Mouse (Mus musculus) embryonic facial prominence, embryonic 12.5 days (tissue): ENCODE results near the gene Foxp4. TPM values are rescaled to one million over a fixed set of nuclear protein-coding genes. Genes with fewer than 3 reads are reported as not detected.

Source experiments
- ATAC-seq: fragments of 200-750 bp; cut with Nextera tagmentation; 2 replicates; pipeline ENCODE4 v1.8.0; 2017; ENCODE audit not compliant: insufficient number of reproducible peaks, insufficient read depth, low FRiP score, low TSS enrichment
- H3K27ac ChIP-seq: fragments of 300-500 bp; sonication (generic); 2 replicates; pipeline ENCODE4 v1.5.1; 2016; ENCODE audit warnings: mild to moderate bottlenecking
- H3K27me3 ChIP-seq: fragments of 300-500 bp; sonication (generic); 2 replicates; pipeline ENCODE4 v1.6.1; 2016; ENCODE audit warnings: mild to moderate bottlenecking, moderate library complexity
- H3K36me3 ChIP-seq: fragments of 300-500 bp; sonication (generic); 2 replicates; pipeline ENCODE4 v1.6.1; 2016; ENCODE audit warnings: mild to moderate bottlenecking
- H3K4me1 ChIP-seq: fragments of 300-500 bp; sonication (generic); 2 replicates; pipeline ENCODE4 v1.6.1; 2016
- H3K4me2 ChIP-seq: fragments of 300-500 bp; sonication (generic); replicated peaks from 2 replicates; pipeline ENCODE4 v1.6.1; 2016; ENCODE audit warnings: mild to moderate bottlenecking, moderate library complexity
- H3K4me3 ChIP-seq: fragments of 300-500 bp; sonication (generic); 2 replicates; pipeline ENCODE4 v1.5.1; 2016; ENCODE audit warnings: mild to moderate bottlenecking
- H3K9ac ChIP-seq: fragments of 300-500 bp; sonication (generic); 2 replicates; pipeline ENCODE4 v1.6.1; 2016; ENCODE audit warnings: mild to moderate bottlenecking, moderate library complexity
- H3K9me3 ChIP-seq: fragments of 300-500 bp; sonication (generic); 2 replicates; pipeline ENCODE4 v1.6.1; 2016; ENCODE audit warnings: mild to moderate bottlenecking, moderate library complexity
- WGBS: fragments of 180-500 bp; shearing (Covaris S2); methylation state at CpG from one replicate; pipeline ENCODE4 v1.1.7; 2016; 5-methylcytosine and 5-hydroxymethylcytosine counted together
- polyA plus RNA-seq: library from polyadenylated mRNA; unstranded; fragments of >200 nt; fragmentation: Nextera tagmentation; extraction: Ambion mirVana; gene quantifications from 2 replicates; pipeline ENCODE4 v1.2.1, GENCODE M21; 2016

Foxp4 gene
- polyA plus RNA-seq, 1 experiment from 2014 or later = 51.0 TPM

- peak overlapping the region; percentile 86 for H3K4me2 ChIP-seq
- ATAC-seq = no peak
- peak overlapping the region; percentile 98 for H3K27ac ChIP-seq
- no peaks in the 10 kb centered on the region for H3K9me3 ChIP-seq
- H3K4me1 ChIP-seq = peaks cover 35% of the 10 kb centered on the region
- 0 out of 2 replicates have a peak, but pooled peaks cover 4% of the 10 kb centered on the region for H3K27me3 ChIP-seq
- WGBS = 2% methylated on average over 13 of the region's 13 CpGs
- H3K36me3 ChIP-seq = 0 out of 2 replicates have a peak, but pooled peaks cover 5% of the 10 kb centered on the region
- H3K4me3 ChIP-seq = peak overlapping the region; percentile 99
- H3K9ac ChIP-seq = peak overlapping the region; percentile 98
Observed at GRCm38 (mm10) chr17:47925340-47925926, 988 bp upstream of the Foxp4 start.

- Histone ChIP-seq H3K27ac (peak overlapping the region; percentile 98), H3K27me3 (0 out of 2 replicates have a peak, but pooled peaks cover 4% of the 10 kb centered on the region), H3K9me3 (no peaks in the 10 kb centered on the region), H3K4me3 (peak overlapping the region; percentile 99), H3K4me1 (peaks cover 50% of the 10 kb centered on the region), H3K36me3 (peaks cover 9% of the 10 kb centered on the region; the same call in 1 of the 2 replicates), H3K9ac (peak overlapping the region; percentile 98), H3K4me2 (peak overlapping the region; percentile 86)
- peak; percentile 25; the same call in 1 of the 2 replicates for ATAC-seq
- under 1% methylated on average over 54 of the region's 65 CpGs for WGBS
Observed at GRCm38 (mm10) chr17:47923678-47924382, 615 bp downstream of the Foxp4 start.

GRCm38 (mm10) chr17:47923011-47923677 is 1.3 kb downstream of the Foxp4 start:
- Histone ChIP-seq H3K4me1 (peaks cover 55% of the 10 kb centered on the region), H3K9me3 (no peaks in the 10 kb centered on the region), H3K4me2 (peak overlapping the region; percentile 86), H3K36me3 (peaks cover 9% of the 10 kb centered on the region; the same call in 1 of the 2 replicates), H3K9ac (peak overlapping the region; percentile 98), H3K4me3 (peak overlapping the region; percentile 99), H3K27ac (peak overlapping the region; percentile 98), H3K27me3 (0 out of 2 replicates have a peak, but pooled peaks cover 4% of the 10 kb centered on the region)
- WGBS = under 1% methylated on average over 28 of the region's 28 CpGs
- ATAC-seq = no peak

- H3K36me3 ChIP-seq = peaks cover 9% of the 10 kb centered on the region; the same call in 1 of the 2 replicates
- ATAC-seq = no peak
- H3K27me3 ChIP-seq = 0 out of 2 replicates have a peak, but pooled peaks cover 4% of the 10 kb centered on the region
- under 1% methylated on average over 24 of the region's 24 CpGs for WGBS
- peak overlapping the region; percentile 98 for H3K9ac ChIP-seq
- H3K9me3 ChIP-seq = no peaks in the 10 kb centered on the region
- H3K4me2 ChIP-seq = peak overlapping the region; percentile 86
- peak overlapping the region; percentile 98 for H3K27ac ChIP-seq
- H3K4me1 ChIP-seq = peaks cover 60% of the 10 kb centered on the region
- H3K4me3 ChIP-seq = peak overlapping the region; percentile 99
Observed at GRCm38 (mm10) chr17:47922579-47922978, 1.9 kb downstream of the Foxp4 start.

- WGBS = 2% methylated on average over 21 of the region's 21 CpGs
Observed at GRCm38 (mm10) chr17:47922116-47922515, 2.3 kb downstream of the Foxp4 start.

GRCm38 (mm10) chr17:47921136-47921665 is 3.2 kb downstream of the Foxp4 start:
- Histone ChIP-seq H3K27ac (peak overlapping the region; percentile 98; the same call in 1 of the 2 replicates), H3K36me3 (peaks cover 12% of the 10 kb centered on the region), H3K27me3 (0 out of 2 replicates have a peak, but pooled peaks cover 4% of the 10 kb centered on the region), H3K9me3 (no peaks in the 10 kb centered on the region), H3K9ac (peak overlapping the region; percentile 98), H3K4me1 (peaks cover 57% of the 10 kb centered on the region), H3K4me3 (peak overlapping the region; percentile 99), H3K4me2 (peak overlapping the region; percentile 86)
- WGBS = 35% methylated on average over 4 of the region's 4 CpGs
- no peak for ATAC-seq

More at GRCm38 (mm10) chr17:47922116-47922515, 2.3 kb downstream of the Foxp4 start:
- Histone ChIP-seq H3K36me3 (peaks cover 9% of the 10 kb centered on the region; the same call in 1 of the 2 replicates), H3K27me3 (0 out of 2 replicates have a peak, but pooled peaks cover 4% of the 10 kb centered on the region), H3K4me3 (peak overlapping the region; percentile 99), H3K9me3 (no peaks in the 10 kb centered on the region), H3K27ac (peak overlapping the region; percentile 98; the same call in 1 of the 2 replicates), H3K4me2 (peak overlapping the region; percentile 86), H3K4me1 (peaks cover 63% of the 10 kb centered on the region), H3K9ac (peak overlapping the region; percentile 98)
- no peak for ATAC-seq

DNA sequence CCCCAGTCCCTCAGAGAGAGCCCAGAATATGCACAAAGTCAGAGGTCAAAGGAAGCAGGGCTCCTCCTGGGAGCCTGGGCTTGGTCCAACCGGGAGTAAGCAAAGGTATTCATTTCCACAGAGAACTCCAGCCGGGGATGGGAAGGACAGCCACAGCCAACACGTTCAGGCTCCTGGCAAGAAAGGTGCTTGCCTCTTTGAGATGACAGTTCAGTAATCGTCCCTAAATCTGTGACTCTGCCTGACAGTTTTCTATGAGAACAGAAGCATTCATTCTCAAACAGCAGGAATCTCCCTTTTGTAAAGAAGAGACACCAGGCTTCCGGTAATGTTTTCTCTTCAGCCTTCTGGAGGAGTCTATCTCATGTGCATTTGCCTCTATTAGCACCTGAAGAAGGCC is 4.6 kb downstream of the Foxp4 start:
- Histone ChIP-seq H3K27ac (no peak overlapping the region), H3K9me3 (no peaks in the 10 kb centered on the region), H3K4me3 (0 out of 2 replicates have a peak overlapping the region, but pooled peaks have one; percentile 99), H3K27me3 (0 out of 2 replicates have a peak, but pooled peaks cover 4% of the 10 kb centered on the region), H3K4me1 (peaks cover 58% of the 10 kb centered on the region), H3K4me2 (peak overlapping the region; percentile 86), H3K9ac (no peak overlapping the region), H3K36me3 (peaks cover 23% of the 10 kb centered on the region)
- no peak for ATAC-seq
- WGBS = 38% methylated on average over 5 of the region's 5 CpGs

- H3K36me3 ChIP-seq = peaks cover 23% of the 10 kb centered on the region
- H3K9ac ChIP-seq = no peak overlapping the region
- H3K4me1 ChIP-seq = peaks cover 68% of the 10 kb centered on the region
Observed at GRCm38 (mm10) chr17:47917907-47918306, 6.5 kb downstream of the Foxp4 start.

DNA sequence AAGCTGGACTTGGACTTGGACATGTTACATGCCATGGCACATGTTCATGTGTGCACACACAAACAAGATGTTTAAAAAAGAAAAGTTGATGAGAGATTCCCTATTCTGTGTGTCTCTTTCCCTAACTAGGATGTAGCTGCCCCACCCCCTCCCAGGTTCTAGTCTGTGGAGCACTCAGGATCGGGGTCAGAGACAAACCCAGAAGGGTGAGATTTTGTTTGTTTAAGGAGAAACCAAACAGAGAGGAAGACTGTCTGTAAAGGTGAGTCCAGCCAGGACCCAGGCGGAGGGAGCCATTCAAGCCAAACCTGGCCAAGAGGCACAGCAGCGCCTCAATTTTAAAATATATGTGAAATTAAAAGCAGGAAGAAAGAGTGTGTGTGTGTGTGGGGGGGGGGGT is 7.2 kb downstream of the Foxp4 start:
- Histone ChIP-seq H3K9ac (no peak overlapping the region), H3K4me2 (no peak overlapping the region), H3K27ac (no peak overlapping the region), H3K36me3 (peaks cover 23% of the 10 kb centered on the region), H3K4me3 (no peak overlapping the region), H3K4me1 (peaks cover 68% of the 10 kb centered on the region), H3K27me3 (0 out of 2 replicates have a peak, but pooled peaks cover 4% of the 10 kb centered on the region), H3K9me3 (no peaks in the 10 kb centered on the region)
- WGBS = 74% methylated on average over 3 of the region's 3 CpGs
- ATAC-seq = no peak

More at GRCm38 (mm10) chr17:47917907-47918306, 6.5 kb downstream of the Foxp4 start:
- no peak overlapping the region for H3K27ac ChIP-seq
- no peak overlapping the region for H3K4me3 ChIP-seq
- H3K4me2 ChIP-seq = no peak overlapping the region; the same call in 1 of the 2 replicates
- H3K9me3 ChIP-seq = no peaks in the 10 kb centered on the region
- H3K27me3 ChIP-seq = 0 out of 2 replicates have a peak, but pooled peaks cover 4% of the 10 kb centered on the region
- WGBS = 72% methylated on average over 5 of the region's 5 CpGs
- ATAC-seq = no peak

DNA sequence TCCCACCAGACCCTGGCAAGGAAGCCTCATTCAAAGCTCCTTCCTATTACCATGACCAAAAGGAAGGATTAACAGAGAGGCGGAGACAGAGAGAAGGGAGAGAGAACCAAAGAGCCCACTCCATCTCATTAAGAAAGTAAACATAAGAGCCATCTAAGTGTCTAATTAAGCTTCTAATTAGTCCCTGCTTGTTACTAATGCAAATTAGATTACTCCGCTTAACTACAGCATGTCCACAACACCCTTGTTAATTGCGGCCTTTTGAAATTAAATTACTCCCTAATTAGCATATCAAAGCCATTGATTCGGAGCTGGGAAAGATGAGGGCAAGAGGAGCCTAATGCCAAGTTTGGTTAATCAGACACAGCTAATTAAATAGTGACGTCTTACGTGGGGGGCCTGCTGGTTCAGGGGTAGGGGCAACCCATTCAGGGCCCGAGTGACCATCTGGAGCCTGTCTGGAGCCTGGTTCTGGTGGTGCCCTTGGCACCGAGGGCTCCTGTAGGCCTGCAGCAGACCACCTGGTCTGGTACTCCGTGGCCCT is 9.7 kb downstream of the Foxp4 start:
- Histone ChIP-seq H3K4me2 (no peak overlapping the region), H3K27ac (no peak overlapping the region), H3K4me1 (peaks cover 63% of the 10 kb centered on the region), H3K36me3 (peaks cover 17% of the 10 kb centered on the region), H3K4me3 (no peak overlapping the region), H3K27me3 (no peaks in the 10 kb centered on the region), H3K9ac (no peak overlapping the region), H3K9me3 (no peaks in the 10 kb centered on the region)
- WGBS = 35% methylated on average over 9 of the region's 9 CpGs
- ATAC-seq = no peak
